Mouse (Mus musculus) kidney, adult 2 months (tissue): ENCODE data around the gene Meltf. TPM values are rescaled to one million over a fixed set of nuclear protein-coding genes. Genes with fewer than 3 reads are reported as not detected.

Source experiments
- DNase-seq: peaks from one replicate; pipeline ENCODE4 v3.0.0; 2021
- H3K27ac ChIP-seq: fragments of 200-500 bp; 2 replicates; pipeline ENCODE4 v1.5.1; 2012; ENCODE audit warnings: low read depth, low read length, control low read depth, inconsistent platforms; ENCODE audit not compliant: insufficient read depth
- H3K27me3 ChIP-seq: fragments of 200-500 bp; replicated peaks from 2 replicates; pipeline ENCODE4 v1.6.1; 2012; ENCODE audit warnings: mild to moderate bottlenecking, moderate library complexity, low read length, inconsistent platforms; ENCODE audit not compliant: control insufficient read depth, insufficient read depth
- H3K36me3 ChIP-seq: fragments of 200-500 bp; 2 replicates; pipeline ENCODE4 v1.6.1; 2012; ENCODE audit warnings: mild to moderate bottlenecking, moderate library complexity, low read length, inconsistent platforms; ENCODE audit not compliant: control insufficient read depth, insufficient read depth
- H3K4me1 ChIP-seq: fragments of 200-500 bp; 2 replicates; pipeline ENCODE4 v1.6.1; 2011; ENCODE audit warnings: low read length; ENCODE audit not compliant: control insufficient read depth, insufficient read depth
- H3K4me3 ChIP-seq: fragments of 200-500 bp; 2 replicates; pipeline ENCODE4 v1.5.1; 2011; ENCODE audit warnings: mild to moderate bottlenecking, low read depth, low read length, control low read depth; ENCODE audit not compliant: insufficient read depth
- CTCF ChIP-seq: fragments of 200-500 bp; conservative IDR thresholded peaks from 2 replicates; pipeline ENCODE4 v1.5.1; 2011; ENCODE audit warnings: low read depth, mild to moderate bottlenecking, control low read depth, low read length, moderate library complexity, mixed read lengths; ENCODE audit not compliant: insufficient read depth, insufficient read length
- POLR2A ChIP-seq: fragments of 200-500 bp; IDR thresholded peaks from one replicate; pipeline ENCODE4 v1.6.1; 2011; ENCODE audit warnings: low read depth, low read length, control low read depth
- WGBS: fragments of 180-500 bp; shearing (Covaris S2); methylation state at CpG from one replicate; pipeline ENCODE4 v1.1.7; 2018; 5-methylcytosine and 5-hydroxymethylcytosine counted together
- polyA plus RNA-seq: library from polyadenylated mRNA; depleted of rRNA; stranded (reverse); fragments of >200 nt; gene quantifications from 2 replicates; pipeline ENCODE4 v1.2.3, GENCODE M21; 2012

The Meltf gene
- polyA plus RNA-seq, 1 experiment = 0.11 TPM

DNA sequence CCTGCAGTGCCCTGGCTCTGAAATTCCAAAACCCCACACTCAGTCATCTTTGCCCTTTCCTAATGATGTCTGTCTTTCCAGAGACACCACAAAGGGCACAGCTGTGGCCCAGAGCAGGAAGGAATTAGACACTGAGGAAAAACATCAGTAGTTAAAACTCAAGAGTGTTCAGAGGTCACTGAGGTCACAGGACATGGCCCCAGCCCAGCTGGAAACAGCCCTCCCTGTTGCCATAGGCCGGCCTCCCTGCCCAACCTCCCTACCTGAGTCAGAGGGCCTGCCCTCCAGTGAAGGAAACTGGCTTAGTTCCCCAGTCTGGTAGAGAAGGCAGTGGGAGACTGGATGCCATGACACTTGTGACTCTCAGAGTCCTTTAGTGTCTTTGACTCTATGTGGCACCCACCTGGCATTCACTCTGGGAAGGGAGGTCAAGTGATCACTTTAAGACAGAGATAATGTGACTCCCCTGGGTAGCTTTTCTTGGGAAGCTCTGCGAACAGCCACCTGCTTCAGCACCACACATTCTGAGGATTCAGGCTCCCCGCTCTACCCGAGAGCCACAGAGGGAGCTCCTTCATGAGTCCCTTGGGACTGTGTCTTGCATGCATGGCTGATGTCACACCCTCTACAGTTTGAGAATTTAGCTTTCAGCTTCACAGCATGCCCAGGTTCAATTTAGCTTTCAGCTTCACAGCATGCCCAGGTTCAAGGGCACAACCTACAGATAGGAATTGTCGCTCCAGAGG lies 15.0 kb downstream of the Meltf start:
- H3K27me3 ChIP-seq = no peaks in the 10 kb centered on the region
- whole genome bisulfite sequencing = 79% methylated on average over 5 of the region's 5 CpGs
- no peak overlapping the region for H3K4me3 ChIP-seq
- DNase-seq = no peak
- no peak overlapping the region for H3K27ac ChIP-seq
- H3K4me1 ChIP-seq = no peaks in the 10 kb centered on the region
- no peaks in the 10 kb centered on the region for H3K36me3 ChIP-seq
- TF ChIP-seq POLR2A (no peak), CTCF (no peak)

DNA sequence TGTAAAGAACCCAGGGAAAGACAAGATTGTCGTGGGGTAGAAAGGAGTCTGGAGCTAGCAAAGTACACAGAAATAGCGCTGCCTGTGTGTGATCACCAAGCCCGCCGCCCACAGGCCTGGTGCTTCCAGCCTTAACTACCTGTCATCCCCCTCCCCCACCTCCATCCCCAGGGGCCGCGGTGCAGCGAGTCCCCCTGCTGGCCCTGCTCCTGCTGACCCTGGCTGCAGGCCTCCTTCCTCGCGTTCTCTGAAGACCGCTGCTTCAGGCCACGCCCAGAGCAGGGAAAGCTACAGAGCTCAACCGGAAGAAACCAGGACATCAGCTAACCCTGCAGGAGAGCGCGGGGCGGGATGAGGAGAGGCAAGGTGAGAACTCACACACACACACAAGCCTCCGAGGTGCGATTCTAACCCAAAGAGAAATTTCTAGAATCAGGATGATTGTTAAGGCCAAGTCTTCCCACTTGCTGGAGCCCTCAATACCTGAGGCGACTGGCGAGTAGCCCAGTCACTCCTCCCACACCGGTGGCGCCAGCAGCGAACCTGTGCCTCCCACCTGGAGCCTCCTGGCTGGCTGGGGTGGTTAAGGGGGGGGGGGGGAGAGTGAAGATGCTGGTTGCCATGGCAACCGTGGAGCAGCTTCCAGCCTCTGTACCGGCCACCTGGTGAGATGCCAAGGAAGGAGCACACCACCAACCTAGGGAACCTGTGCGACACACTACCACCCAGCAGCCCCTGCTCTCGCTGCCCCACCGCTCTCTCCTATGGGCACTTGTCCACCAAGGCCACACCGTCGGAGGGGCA lies 18.6 kb downstream of the Meltf start:
- Histone ChIP-seq H3K27ac (no peak overlapping the region), H3K27me3 (no peaks in the 10 kb centered on the region), H3K4me1 (no peaks in the 10 kb centered on the region), H3K4me3 (no peak overlapping the region), H3K36me3 (no peaks in the 10 kb centered on the region)
- no peak for TF ChIP-seq CTCF
- no peak for TF ChIP-seq POLR2A
- 19% methylated on average over 29 of the region's 29 CpGs for WGBS
- peak; percentile 25 for DNase-seq

DNA sequence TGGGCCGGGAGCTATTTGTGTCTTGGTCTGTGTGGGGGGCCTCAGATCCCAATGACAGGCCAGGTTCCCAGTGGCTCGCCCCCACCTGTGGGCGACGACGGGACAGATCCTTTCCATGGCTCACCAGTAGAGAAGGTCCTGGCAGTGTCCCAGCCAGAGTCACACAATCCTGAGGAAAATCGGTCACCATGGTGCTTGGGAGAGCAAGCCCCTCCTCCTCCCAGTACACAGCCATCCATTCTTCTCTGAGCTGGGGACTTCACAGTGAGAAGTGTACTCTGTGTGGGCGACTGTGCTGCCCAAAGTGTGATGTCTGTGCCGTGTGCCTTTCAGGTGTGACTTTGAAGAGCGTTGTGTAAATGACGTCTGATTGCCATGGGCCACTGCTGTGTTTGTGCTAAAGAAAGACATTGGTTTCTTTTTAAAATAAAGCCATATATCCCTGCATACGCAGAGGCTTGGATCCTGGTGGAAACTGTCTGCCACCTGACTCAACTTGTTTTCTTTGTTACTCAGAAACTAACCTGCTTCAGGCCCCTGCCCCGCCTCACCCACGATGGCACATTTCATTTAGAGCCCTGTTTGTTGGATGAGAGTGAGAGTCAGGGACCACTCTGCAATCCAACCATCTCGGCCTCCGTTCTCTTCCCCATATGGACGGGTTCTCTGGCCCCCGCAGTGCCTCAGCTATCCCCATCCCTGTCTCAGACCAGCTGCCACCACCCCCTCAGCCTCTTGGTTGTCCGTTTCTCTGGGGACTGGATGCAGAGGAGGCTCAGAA lies 20.1 kb downstream of the Meltf start:
- DNase-seq = no peak
- H3K4me1 ChIP-seq = no peaks in the 10 kb centered on the region
- H3K36me3 ChIP-seq = no peaks in the 10 kb centered on the region
- H3K27ac ChIP-seq = no peak overlapping the region
- TF ChIP-seq POLR2A = no peak
- TF ChIP-seq CTCF = no peak
- WGBS = 86% methylated on average over 18 of the region's 18 CpGs
- H3K27me3 ChIP-seq = no peaks in the 10 kb centered on the region
- H3K4me3 ChIP-seq = no peak overlapping the region

DNA sequence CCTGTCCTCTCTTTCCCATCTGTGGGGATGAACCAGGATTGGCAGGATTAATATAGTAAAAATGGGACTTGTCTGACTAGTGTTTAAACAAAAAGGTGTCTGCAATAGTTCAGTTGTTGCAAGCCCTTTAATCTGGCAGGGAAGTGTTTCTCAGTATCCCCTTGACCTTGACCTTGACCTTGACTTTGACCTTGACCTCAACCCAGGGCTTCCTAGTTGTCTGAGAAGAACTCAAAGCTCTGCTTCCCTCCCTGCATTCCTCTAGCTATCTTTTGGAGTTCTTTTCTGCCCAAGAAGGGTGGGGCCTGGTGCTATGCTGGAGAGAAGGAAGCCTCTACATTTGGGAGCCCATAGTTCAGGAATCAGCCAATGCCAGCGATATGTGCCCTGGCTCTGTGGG lies 23.3 kb downstream of the Meltf start:
- Histone ChIP-seq H3K27me3 (no peaks in the 10 kb centered on the region), H3K4me3 (no peak overlapping the region), H3K27ac (no peak overlapping the region), H3K36me3 (no peaks in the 10 kb centered on the region), H3K4me1 (no peaks in the 10 kb centered on the region)
- 84% methylated on average over 1 of the region's 1 CpGs for WGBS
- DNase-seq = no peak
- TF ChIP-seq CTCF (no peak), POLR2A (no peak)

DNA sequence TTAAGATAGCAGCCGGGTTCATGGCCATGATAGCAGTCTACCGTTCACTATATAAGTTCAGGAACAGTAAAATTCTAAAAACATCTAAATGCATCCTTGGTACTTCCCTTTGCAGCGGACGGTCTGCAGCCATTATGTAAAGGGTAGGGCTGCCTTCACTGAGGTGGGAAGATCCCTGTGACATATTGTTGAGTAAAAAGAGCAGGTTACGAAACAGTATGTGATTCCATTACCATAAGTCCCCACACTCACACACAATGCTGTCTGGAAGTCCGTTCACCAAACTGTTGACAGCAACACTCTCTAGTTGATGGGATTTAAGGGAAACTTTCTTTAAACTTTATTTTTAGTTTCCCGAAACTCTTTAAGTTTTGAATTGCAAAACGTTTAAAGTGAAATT lies 24.6 kb downstream of the Meltf start:
- Histone ChIP-seq H3K27me3 (no peaks in the 10 kb centered on the region), H3K4me3 (no peak overlapping the region), H3K4me1 (no peaks in the 10 kb centered on the region), H3K27ac (no peak overlapping the region), H3K36me3 (no peaks in the 10 kb centered on the region)
- WGBS = 91% methylated on average over 8 of the region's 8 CpGs
- TF ChIP-seq POLR2A (no peak), CTCF (no peak)
- DNase-seq = no peak

DNA sequence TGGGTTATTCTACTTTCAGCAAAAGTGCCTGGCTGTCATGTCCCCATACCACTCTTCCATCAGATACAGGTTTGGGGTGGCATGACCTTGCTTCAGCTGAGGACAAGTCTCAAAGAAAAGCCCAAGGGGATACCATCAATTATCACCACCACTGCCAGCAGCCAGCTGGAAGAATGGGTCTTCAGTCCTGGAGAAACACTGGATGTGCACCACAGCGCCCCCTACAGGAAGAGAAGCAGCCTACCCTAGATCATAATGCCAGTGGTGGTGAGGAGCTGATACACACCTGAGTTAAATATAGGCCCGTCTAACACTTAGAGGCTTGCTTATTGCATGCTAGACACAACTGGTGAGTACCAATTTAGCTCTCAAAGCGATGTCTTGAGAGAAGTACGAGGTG lies 26.7 kb downstream of the Meltf start:
- no peak for DNase-seq
- Histone ChIP-seq H3K27me3 (no peaks in the 10 kb centered on the region), H3K4me1 (no peaks in the 10 kb centered on the region), H3K36me3 (no peaks in the 10 kb centered on the region), H3K4me3 (no peak overlapping the region), H3K27ac (no peak overlapping the region)
- 79% methylated on average over 4 of the region's 4 CpGs for WGBS
- TF ChIP-seq CTCF (0 out of 2 replicates have a peak, but pooled peaks have one; percentile 18), POLR2A (no peak)
